Mouse (Mus musculus): Measurements from ENCODE around the gene Tpgs1. TPM values are rescaled to one million over a fixed set of nuclear protein-coding genes. Genes with fewer than 3 reads are reported as not detected.
A peak's percentile ranks its signal among the peaks of the same experiment; 100 is the strongest.

Gene Tpgs1
- total RNA-seq, 2 experiments from 2014 or later = 8.3 to 12.2 TPM

DNA sequence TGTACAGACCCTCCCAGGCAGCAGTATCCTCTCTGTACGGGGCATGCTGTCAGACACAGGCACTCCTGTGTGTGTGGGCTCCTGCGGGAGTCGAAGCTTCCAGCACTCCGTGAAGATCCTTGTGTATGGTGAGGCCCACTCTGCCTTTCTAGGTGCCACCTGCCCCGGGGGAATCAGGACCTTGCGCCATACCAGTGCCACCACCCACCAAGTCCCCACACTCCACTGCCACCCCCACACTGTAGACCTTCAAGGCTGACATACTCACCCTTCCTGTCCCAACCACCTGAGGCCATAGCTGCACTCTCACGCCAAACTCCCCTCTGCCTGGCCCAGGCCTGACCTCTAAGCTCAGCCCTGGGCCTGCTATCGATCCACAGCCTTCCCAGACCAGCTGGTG, 4.1 kb upstream of the Tpgs1 start:
- no peak for ATAC-seq (replicated peaks; ENCODE audit: low FRiP score, poor library complexity, severe bottlenecking)

DNA sequence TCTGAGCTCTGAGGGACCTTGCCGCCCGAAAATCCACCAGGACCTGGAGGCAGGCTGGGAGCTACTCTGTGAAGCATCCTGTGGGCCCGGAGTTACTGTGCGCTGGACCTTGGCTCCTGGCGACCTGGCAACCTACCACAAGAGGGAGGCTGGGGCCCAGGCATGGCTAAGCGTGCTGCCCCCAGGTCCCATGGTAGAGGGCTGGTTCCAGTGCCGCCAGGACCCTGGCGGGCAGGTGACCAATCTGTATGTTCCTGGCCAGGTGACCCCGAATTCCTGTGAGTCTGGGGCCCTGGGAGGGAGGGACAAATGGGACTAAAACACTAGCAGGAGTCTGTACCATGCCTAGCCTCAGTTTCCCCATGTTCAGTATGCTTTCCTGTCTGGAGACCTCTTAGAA, 2.7 kb upstream of the Tpgs1 start:
- ATAC-seq (replicated peaks; ENCODE audit: low FRiP score, poor library complexity, severe bottlenecking) = no peak

DNA sequence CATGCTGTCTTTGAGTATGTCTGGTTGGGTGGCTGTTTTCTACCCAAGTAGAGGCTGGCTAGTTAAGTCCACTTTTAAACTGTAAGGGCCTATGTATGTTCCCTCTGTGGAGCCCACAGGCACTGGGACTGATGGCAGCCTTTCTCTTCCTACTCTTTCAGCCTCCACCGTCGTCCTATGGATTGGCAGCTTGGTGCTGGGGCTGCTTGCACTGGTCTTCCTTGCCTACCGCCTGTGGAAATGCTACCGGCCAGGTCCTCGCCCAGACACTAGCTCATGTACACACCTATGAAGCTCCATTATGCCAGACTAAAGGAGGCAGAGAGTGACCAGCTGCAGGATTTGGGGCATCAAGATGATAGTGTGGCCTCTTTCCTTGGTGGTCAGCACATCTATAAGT, 1.1 kb upstream of the Tpgs1 start:
- ATAC-seq (replicated peaks; ENCODE audit: low FRiP score, poor library complexity, severe bottlenecking) = no peak

DNA sequence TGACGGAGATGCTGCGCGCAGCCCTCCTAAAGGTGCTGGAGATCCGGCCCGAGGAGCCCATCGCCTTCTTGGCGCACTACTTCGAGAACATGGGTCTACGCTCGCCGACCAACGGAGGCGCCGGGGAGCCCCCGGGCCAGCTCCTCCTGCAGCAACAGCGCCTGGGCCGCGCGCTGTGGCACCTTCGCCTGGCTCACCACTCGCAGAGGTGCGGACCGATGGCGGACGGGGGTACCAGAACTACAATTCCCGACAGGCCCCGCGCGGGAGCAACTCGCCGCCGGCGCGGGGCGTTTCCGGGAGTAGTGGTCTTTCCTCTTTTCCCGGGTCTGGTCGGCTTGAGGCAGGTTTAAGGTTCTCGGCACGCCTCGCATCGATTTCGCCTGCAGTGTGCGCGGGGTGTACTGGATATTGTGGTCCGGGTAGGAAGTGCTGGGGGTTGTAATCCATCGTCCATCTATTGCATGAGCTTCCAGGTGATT, 448 bp downstream of the Tpgs1 start:
- ATAC-seq (replicated peaks; ENCODE audit: low FRiP score, poor library complexity, severe bottlenecking) = peak; percentile 45

DNA sequence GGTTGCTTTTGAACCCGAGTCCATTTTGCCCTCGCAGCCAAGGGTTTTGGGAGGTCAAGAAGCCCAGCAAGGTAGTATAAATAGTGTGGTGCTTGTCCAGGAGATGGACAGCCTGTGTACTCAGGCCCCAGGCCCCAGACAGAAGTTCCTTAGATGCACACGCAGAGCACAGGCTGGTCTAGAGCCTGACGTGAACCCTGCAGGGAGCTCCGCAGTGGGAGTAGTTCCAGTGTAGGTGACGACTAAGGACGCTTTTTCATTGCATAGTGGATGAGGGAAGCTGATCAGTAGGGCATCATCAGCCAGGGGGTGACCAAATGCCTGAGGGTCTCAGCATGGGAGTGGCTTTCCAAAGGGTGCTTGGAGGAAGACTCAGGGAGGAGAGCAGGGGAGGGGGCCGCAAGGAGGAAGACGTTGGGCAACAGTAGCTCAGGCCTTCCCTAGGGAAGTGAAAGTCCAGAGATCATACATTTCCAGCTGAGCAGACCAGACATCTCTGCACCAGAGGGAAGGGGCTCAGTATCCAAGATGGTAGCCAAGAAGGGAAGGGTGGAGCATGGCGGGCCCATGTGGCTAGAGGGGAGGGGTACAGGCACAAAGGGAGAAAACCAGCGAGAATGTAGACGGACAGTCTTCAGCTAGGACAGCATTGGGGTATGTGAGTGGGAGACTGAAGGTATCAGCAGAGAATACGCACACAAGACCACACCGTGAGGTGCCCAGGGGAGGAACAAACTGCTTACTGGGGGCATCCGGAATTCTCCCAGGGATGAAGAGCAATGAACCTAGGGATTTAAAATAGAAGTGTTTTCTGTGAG, 1.1 kb downstream of the Tpgs1 start:
- ATAC-seq (replicated peaks; ENCODE audit: low FRiP score, poor library complexity, severe bottlenecking) = no peak

DNA sequence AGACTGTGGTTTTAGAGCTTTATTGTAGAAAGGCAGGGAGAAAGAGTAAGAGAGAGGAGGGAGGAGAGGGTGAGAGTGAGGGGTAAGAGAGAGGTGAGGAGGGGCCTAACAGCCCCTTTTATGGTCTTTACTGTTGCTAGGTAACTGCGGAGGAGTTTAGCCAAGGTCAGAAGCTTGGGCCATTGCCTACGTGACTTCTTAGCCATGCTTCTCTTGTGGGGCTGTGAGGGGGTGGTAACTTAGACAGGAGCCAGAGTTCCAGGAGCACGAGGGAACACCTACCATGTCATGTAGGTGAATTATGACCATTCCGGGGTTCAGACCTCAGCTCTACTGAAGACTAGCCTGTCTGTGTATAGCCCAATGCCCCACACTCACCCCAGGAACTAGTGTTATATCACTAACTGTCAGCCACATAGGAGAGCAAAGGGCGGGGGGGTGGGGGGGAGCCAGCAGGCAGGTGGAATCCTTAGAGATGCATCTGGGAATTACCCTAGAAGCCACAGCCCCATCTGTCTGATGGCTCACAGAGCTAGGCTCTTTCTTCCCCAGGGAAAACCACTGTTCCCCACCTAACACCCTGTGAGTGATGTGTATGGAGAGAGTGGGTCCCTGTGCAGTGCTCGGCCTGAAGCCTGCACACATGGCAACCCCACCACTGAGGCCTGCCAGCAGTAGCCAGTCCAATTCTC, 2.4 kb downstream of the Tpgs1 start:
- no peak for ATAC-seq (replicated peaks; ENCODE audit: low FRiP score, poor library complexity, severe bottlenecking)

DNA sequence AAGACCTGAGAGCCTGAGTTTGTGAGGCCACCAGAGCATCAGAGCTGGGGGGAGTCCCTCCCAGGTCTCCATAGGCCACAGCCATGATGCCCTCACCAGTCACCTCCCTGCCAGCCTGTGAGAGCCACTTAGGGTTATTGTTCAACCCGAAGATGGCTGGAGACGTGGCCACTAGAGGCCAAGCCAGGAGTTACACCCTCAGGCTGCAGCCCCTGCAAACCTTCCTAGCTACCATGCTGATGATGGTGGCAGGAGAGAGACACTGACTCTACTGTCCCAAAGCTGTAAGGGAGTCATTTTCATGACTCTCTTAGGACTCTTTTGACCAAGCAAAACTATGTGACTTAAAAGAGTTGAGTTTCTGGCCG, 2.9 kb downstream of the Tpgs1 start:
- no peak for ATAC-seq (replicated peaks; ENCODE audit: low FRiP score, poor library complexity, severe bottlenecking)

DNA sequence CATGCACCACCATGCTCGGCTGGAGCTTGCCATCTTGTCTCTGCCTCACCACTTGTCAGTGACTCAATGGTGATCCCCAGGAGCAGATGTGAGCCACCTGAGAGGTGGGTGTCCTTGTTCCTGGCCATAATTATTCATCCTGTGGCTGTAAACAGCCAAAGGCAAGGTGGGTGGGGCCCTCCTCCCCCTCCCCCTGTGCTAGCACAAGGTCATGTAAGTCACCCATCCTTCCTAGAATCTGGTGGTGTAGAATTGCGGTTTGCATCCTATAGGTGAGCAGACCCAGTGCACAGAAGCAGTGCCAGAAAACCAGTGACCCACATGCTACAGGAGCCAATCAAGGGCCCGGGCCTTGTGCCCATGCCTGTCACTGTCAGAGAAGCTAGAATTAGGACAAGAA, 3.9 kb downstream of the Tpgs1 start:
- no peak for ATAC-seq (replicated peaks; ENCODE audit: low FRiP score, poor library complexity, severe bottlenecking)

DNA sequence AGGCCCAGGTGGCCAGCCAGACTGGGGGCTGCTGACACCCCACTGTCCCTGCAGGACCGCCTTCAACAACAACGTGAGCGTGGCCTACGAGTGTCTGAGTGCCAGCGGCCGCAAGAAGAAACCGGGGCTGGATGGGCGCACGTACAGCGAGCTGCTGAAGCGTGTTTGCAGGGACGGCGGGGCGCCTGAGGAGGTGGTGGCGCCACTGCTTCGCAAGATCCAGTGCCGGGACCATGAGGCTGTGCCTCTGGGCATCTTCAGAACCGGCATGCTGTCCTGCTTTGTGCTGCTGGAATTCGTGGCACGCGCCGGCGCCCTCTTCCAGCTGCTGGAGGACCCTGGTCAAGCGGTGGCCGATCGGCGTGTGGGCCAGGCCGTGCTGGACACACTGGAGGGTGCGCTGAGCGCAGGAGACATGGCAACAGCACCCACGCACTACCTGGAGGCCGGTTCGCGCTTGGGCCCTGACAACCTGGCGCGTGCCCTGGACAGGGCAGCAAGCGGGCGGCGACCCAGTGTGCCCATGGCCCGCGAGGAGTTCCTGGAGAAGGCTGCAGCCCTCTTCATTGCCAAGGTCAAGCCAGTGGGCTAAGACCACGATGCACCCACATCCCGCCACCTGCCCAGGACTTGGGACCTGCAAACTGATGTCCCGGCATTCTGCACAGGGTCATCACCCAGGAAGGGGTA, 6.3 kb downstream of the Tpgs1 start:
- no peak for ATAC-seq (replicated peaks; ENCODE audit: low FRiP score, poor library complexity, severe bottlenecking)

DNA sequence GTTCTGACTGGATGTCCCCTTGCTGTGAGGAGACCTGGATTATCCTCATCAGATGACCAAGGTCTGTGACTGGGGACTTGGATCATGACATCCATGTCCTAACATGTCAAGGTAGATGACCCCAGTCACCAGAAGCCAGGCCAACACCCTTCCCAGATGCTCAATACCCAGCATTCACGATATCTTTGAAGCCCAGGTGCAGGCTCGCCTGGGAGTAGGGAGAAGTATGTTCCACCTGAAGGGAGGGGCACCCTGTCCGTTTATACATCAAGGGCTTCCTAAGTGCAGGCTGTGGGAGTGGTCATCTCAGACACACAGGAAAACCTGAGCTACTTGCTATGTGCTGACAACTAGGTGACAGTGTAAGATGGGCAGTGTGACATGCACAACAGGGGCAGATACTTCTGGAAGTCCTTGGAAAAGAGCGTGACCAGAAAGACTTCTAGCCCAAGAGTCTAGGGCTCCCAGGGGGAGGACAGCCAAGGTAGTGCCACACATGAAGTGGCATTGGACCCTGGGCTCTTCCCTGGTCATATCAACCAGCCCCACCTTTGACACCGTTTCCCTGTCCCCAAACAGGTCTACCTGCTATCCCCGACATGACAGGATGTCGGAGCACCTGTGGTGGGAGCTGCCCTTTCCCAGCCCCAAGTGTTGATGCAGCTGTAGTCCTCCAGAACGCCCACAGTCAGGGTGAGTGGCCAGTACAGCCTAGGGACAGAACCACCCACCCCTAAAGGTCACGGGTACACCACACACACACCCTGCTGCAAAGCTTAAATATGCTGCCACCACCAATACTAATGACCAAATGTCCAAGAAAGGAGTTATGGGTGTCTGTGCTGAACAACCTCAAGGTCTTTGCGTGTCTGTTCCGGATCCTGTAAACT, 11.7 kb downstream of the Tpgs1 start:
- ATAC-seq (replicated peaks; ENCODE audit: low FRiP score, poor library complexity, severe bottlenecking) = peak; percentile 11

DNA sequence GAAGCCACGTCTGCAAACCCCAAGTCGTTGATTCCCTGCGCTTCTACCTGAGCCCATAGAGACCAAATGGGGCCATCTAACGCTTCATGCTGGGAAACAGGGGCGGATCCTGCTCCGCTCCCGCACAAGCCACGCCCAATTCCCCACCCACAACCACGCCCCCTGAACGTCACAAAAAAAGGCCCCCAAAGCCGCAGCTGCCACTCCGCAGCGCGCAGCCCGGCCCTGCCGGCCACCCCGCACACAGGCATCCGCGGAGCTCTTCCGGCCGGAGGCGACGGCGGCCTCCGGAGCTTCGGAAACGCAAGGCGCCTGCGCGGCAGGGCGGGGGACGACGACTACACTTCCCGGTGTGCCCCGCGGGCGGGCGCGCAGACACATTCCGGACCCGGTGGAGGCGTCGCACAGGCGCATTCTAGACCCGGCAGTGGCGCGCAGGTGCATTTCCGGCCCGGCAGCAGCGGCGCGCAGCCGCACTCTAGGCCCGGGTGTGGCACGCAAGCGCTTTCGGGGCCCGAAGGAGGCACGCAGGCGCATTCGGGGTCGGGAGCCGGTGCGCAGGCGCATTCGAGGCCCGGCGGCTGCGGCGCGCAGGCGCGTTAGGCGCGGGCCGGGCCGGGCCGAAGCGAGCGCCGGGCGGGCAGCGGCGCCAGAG, 12.5 kb downstream of the Tpgs1 start, which contains the start of gene Cdc34:
Gene Cdc34 (plus strand): TSS at position 605 of the 655 bp plus-strand sequence.
- ATAC-seq (replicated peaks; ENCODE audit: low FRiP score, poor library complexity, severe bottlenecking) = peak; percentile 85

DNA sequence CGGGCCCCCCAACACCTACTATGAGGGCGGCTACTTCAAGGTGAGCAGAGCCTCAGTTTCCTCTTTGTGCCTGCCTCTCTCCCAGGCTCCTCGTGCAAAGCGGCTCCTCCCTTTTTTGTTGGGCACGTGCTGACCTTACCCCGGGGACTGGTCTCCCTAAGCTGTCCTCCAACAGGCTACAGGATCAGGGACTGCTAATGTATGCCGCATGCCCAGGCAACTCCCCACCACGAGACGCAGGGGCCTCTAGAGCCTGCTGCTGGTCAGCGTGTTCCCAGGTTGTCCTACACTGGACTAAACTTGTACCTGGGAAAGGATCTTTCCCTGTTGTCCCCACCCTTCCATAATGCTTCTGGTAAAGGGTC, 13.4 kb downstream of the Tpgs1 start:
- no peak for ATAC-seq (replicated peaks; ENCODE audit: low FRiP score, poor library complexity, severe bottlenecking)

DNA sequence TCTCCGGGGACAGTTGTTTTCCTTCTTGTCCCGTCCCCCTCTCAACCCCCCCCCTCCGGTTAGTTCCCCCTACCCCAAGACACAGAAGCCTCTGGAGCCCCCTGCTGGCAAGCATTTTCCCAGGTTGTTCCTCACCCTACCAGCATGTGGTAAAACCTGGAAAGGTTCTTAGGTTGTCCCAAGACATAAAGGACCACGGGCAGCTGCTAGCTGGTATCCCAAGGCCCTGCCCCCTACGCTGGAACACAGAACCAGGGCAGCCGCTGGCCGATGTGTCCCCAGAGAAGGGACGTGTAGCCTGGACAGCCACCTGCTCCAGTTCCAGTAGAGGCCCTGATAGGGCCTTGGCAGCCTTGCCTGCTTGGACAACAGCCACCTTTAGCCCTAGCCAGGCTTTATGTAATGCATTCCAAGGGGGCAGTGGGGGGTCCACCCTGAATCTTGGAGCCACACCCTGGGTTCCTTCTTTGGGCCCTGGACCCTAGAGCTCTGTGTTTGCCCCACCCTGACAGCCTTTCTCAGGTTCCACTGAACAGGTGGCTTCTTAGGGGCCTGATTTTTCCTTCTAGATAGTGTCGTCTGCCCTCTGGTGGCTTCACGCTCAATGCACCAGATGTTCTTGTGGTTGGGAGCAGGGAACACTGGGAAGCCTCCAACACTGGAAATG, 13.9 kb downstream of the Tpgs1 start:
- peak; percentile 38; the same call in 1 of the 2 replicates for ATAC-seq (replicated peaks; ENCODE audit: low FRiP score, poor library complexity, severe bottlenecking)

DNA sequence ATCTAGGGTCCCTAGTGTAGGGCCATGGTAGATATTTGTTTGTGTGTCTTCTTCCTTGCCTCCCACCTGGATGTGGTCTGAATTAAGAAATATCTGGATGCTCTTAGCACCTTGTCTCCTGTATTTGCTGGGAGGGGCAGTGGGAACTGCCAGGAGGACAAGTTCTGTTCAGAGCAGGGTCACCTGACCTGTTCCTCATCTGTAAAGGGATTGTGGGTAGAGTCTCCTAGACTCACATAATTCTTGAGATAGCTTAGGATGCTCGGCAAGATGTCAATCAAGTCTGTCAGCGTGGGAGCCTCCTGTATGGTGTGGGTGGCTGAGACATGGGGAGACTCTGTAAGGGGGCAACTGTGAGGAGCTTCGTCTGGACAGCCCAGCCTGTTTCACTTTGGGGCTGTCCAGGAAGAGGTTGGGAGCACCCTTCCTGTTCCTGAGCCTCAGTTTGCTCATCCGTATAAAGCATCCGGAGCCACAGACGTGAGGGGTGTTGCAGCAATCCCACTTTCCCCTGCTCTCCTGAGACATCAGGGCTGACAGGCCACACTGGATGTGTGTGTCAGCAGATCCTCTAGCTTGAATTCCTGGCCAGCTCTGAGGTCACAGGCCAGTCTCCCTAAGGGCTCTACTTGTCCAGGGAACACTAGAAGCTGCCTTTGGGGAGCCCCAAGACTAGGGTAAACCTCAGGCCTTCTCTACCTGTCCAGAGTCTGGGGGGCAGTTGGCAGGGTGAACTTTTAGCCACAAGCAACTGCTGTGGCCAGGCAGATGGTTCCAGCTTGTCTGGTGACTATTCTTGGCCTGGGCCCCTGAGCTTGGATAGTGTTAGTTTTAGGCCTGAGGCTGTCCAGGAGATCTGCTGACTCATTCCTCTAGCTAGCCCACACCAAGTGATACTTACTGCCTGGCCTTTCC, 14.8 kb downstream of the Tpgs1 start:
- no peak for ATAC-seq (replicated peaks; ENCODE audit: low FRiP score, poor library complexity, severe bottlenecking)

DNA sequence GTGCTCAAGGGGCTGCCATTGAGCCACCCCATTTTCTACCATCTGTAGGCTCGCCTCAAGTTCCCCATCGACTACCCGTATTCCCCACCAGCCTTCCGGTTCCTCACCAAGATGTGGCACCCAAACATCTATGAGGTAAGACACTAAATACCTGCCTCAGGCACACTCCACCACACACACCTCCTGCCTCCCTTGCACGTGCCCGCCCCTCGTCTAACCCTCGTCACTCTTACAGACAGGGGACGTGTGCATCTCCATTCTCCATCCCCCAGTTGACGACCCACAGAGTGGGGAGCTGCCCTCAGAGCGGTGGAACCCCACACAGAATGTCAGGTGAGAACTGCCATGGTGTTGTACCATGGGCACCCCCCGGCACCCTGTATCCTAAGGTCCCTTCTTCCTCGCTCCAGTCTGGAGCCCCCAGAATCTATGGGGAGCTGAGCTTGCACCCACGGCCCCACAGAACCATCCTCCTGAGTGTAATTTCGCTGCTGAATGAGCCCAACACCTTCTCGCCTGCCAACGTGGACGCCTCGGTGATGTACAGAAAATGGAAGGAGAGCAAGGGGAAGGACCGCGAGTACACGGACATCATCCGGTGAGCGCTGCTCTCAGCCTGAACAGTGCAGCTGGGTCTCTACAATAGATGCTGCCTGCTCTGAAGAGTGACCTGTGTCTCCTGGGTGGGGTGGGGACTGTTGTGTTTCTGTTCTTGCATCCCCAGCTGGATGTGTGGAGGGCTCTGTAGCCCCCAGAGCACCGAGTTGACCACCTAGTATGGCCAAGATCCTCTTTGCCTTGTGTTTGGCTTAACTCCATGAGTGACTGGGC, 15.8 kb downstream of the Tpgs1 start:
- no peak for ATAC-seq (replicated peaks; ENCODE audit: low FRiP score, poor library complexity, severe bottlenecking)

DNA sequence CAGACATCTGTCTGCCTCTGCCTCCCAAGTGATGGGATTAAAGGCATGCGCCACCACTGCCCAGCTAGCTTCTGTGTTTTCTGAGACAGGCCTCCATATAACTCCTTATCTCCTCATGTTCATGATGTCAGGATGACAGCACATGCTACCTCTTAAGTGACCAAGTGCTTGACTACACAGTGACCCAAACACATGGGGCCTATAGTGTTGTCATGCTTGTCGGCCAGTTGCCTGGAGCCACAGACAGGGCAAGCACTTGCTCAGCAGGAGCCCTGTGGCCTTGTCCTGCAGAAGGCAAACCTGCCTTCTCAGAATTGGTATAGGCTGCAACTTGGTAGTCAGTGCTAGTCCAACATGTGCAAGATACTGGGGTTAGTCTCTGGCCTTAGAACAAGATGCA, 17.1 kb downstream of the Tpgs1 start:
- no peak for ATAC-seq (replicated peaks; ENCODE audit: low FRiP score, poor library complexity, severe bottlenecking)

DNA sequence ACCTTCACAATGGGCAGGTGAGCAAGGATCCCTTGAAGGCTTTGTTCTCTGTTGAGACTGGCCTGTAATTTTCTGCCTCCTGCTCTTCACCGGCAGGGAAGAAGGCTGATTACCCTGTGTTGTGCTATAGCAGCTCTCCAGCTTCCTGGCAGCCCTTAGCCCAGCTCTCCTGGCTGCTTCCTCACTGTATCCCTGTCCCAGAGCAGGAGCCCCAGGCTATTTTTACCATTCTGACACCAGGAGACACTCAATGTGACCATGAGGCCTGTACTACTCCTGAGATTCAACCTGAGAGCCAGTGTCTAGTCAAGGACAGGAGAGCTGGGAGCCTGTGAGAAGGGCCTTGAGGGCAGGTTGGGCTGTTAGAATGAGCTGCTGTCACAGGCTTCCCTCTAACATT, 17.5 kb downstream of the Tpgs1 start:
- ATAC-seq (replicated peaks; ENCODE audit: low FRiP score, poor library complexity, severe bottlenecking) = no peak

All from erythroid progenitor cell, adult 5-6 weeks (primary cell).